Comparison of ENCODE assay signal across 19 mouse cellular contexts in genomic region chr5:73764226-73764625, GRCm38 (mm10).
A peak's percentile ranks its signal among the peaks of the same experiment; 100 is the strongest.
DNase-seq lines count a peak whose midpoint lies in the region; ATAC-seq lines count a peak whose summit lies in the region.
"Had no signal": no experiment of that assay in that cellular context is flagged by ENCODE, and none has a peak within 500 bp of the region (broad histone marks: within the 10 kb centered on the region; RNA-seq: fewer than 3 reads in every experiment).

No protein-coding gene starts in this region.

- no peaks in the 10 kb centered on the region for H3K36me3 ChIP-seq in heart, embryonic 12.5 days
- no peaks in the 10 kb centered on the region for H3K36me3 ChIP-seq in midbrain, embryonic 11.5 days (ENCODE audit: control insufficient read depth, insufficient read depth, low read length)
- no peaks in the 10 kb centered on the region for H3K36me3 ChIP-seq in midbrain, embryonic 16.5 days (ENCODE audit: control insufficient read depth, insufficient read depth, low read length)
- H3K36me3 ChIP-seq: G1E had no signal

- DNase-seq in heart, adult 11 months = peak; percentile 79
- DNase-seq in midbrain, embryonic 11.5 days (ENCODE audit: low spot score, missing footprints) = peak; percentile 65
- DNase-seq: adrenal gland, adult 2 months; adrenal gland, adult 8-10 months; adrenal gland, postnatal 10 days; adrenal gland, postnatal 14 days; adrenal gland, postnatal 25 days; adrenal gland, postnatal 36 days; B cell, adult 2 months; cerebellum, adult 11 months; cerebellum, adult 11-12 months; cerebellum, adult 18-20 months had no signal

- no peak for ATAC-seq in heart, embryonic 12.5 days (ENCODE audit: insufficient number of reproducible peaks, low FRiP score)
- no peak for ATAC-seq in midbrain, embryonic 11.5 days (ENCODE audit: low FRiP score)
- no peak for ATAC-seq in midbrain, embryonic 16.5 days
- ATAC-seq: activated CD4-positive, CD25-positive, alpha-beta regulatory T cell, adult 4 months; CD4-positive, CD25-positive, alpha-beta regulatory T cell, adult 4 months; Patski had no signal

- no peak overlapping the region for H3K4me3 ChIP-seq in heart, embryonic 12.5 days
- no peak overlapping the region for H3K4me3 ChIP-seq in midbrain, embryonic 11.5 days (ENCODE audit: low read depth, low read length)
- no peak overlapping the region for H3K4me3 ChIP-seq in midbrain, embryonic 16.5 days (ENCODE audit: low read depth, low read length)

- no peaks in the 10 kb centered on the region for H3K9me3 ChIP-seq in heart, embryonic 12.5 days (replicated peaks)
- H3K9me3 ChIP-seq in midbrain, embryonic 11.5 days (ENCODE audit: control insufficient read depth, low read length) = no peaks in the 10 kb centered on the region
- H3K9me3 ChIP-seq in midbrain, embryonic 16.5 days (replicated peaks; ENCODE audit: control insufficient read depth, low read length, poor library complexity, severe bottlenecking) = no peaks in the 10 kb centered on the region
- H3K9me3 ChIP-seq: G1E had no signal

- H3K27me3 ChIP-seq in heart, embryonic 12.5 days (replicated peaks) = no peaks in the 10 kb centered on the region
- no peaks in the 10 kb centered on the region for H3K27me3 ChIP-seq in midbrain, embryonic 11.5 days (ENCODE audit: control insufficient read depth, insufficient read depth, low read length)
- H3K27me3 ChIP-seq in midbrain, embryonic 16.5 days (ENCODE audit: control insufficient read depth, insufficient read depth, low read depth, low read length) = no peaks in the 10 kb centered on the region
- H3K27me3 ChIP-seq: CH12.LX had no signal

- 69% methylated on average over 1 of the region's 1 CpGs for WGBS in heart, embryonic 12.5 days
- WGBS in midbrain, embryonic 11.5 days = 83% methylated on average over 1 of the region's 1 CpGs
- 85% methylated on average over 1 of the region's 1 CpGs for WGBS in midbrain, embryonic 16.5 days

- H3K27ac ChIP-seq in heart, embryonic 12.5 days (ENCODE audit: poor library complexity, severe bottlenecking) = no peak overlapping the region
- no peak overlapping the region for H3K27ac ChIP-seq in midbrain, embryonic 11.5 days (ENCODE audit: low read depth, low read length)
- H3K27ac ChIP-seq in midbrain, embryonic 16.5 days (ENCODE audit: low read length) = no peak overlapping the region

- no peak overlapping the region for H3K9ac ChIP-seq in heart, embryonic 12.5 days
- H3K9ac ChIP-seq in midbrain, embryonic 11.5 days (ENCODE audit: low read length) = no peak overlapping the region
- H3K9ac ChIP-seq in midbrain, embryonic 16.5 days (ENCODE audit: low read depth, low read length) = no peak overlapping the region

- no peak overlapping the region for H3K4me2 ChIP-seq in heart, embryonic 12.5 days
- no peak overlapping the region for H3K4me2 ChIP-seq in midbrain, embryonic 11.5 days
- no peak overlapping the region for H3K4me2 ChIP-seq in midbrain, embryonic 16.5 days (ENCODE audit: low read length)

- no peaks in the 10 kb centered on the region for H3K4me1 ChIP-seq in heart, embryonic 12.5 days (replicated peaks)
- H3K4me1 ChIP-seq in midbrain, embryonic 11.5 days (ENCODE audit: control insufficient read depth, insufficient read depth, low read length) = no peaks in the 10 kb centered on the region
- H3K4me1 ChIP-seq in midbrain, embryonic 16.5 days (ENCODE audit: control insufficient read depth, insufficient read depth, low read length) = no peaks in the 10 kb centered on the region
